Mouse (Mus musculus) heart, adult 2 months (tissue): ENCODE data around the gene Gm49321.

ENCODE experiments used
- CTCF ChIP-seq: fragments of 200-600 bp; IDR thresholded peaks from 2 replicates; pipeline ENCODE4 v1.8.1; 2022; ENCODE audit warnings: antibody characterized with exemption, mild to moderate bottlenecking, moderate library complexity
- POLR2A ChIP-seq: fragments of 200-500 bp; IDR thresholded peaks from 2 replicates; pipeline ENCODE4 v1.6.1; 2011; ENCODE audit warnings: mild to moderate bottlenecking, low read depth, low read length, control low read depth; ENCODE audit not compliant: insufficient read depth

DNA sequence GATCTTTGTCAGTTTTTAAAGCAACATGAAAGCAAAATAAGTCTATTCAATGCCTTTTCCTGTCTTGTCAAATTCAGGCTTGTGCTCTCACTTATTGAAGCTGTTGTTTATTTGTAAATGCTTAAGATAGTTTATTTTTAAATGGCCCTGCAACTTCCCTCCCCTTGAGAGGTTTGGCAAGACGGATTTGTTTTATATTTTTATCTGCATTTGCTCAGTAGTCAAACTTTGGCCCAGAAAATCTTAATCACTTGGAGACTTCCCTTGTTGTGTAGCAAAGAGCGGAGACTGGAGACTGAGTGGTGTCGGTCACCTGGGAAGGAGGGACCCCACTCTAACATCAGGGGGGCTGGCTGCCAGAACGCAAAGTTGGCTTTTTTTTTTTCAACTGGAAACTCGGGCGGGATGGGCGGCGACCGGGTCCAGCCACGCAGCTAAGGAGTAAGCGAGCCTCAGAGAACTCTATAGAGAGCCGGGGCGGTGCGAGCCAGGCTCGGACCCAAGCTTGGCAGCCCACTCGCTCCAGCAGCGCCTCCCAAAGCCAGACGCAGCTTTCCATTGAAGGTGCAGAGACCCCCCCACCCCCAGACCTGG is 30.3 kb upstream of the Gm49321 start:
- no peak for TF ChIP-seq CTCF
- no peak for TF ChIP-seq POLR2A
